Mouse (Mus musculus) cerebellum, adult 8-10 months (tissue): ENCODE measurements around the gene Gm19402.

Source experiments
- DNase-seq: peaks from one replicate; pipeline ENCODE4 v3.0.0; 2022

The Gm19402 gene

DNA sequence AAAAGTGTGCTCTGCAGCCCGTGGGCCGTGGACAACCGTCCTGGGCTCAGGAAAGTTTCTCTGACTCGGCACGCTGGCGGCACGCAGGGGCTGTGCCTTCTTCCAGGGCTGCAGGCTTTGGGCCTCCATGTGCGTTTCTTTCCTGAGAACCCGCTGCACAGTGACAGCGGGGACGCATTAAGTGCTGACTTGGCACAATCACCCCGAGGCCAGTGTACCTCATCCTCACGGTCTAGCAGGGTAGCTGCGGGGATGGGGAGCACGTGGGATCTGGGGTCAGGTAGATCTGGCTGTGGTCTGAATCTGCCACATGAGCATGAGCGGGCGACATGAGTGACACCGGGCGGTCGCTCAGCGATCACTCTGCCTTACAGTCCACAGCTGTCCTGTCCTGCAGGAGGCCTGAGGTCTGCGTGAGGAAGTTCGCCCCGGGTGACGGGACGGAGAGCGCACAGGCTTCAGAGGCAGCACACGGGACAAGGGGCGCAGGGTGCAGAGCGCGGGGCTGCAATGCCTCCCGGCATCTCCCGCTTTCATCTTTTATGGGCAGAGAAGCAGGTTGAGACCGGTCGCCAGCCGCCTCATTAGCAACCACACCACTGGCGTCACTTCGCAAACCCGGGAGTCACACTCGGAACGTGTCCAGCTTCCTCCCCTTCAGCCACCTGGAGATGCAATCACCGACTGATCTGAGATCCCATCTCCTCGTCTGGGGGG, 26.4 kb downstream of the Gm19402 start:
- no peak for DNase-seq

DNA sequence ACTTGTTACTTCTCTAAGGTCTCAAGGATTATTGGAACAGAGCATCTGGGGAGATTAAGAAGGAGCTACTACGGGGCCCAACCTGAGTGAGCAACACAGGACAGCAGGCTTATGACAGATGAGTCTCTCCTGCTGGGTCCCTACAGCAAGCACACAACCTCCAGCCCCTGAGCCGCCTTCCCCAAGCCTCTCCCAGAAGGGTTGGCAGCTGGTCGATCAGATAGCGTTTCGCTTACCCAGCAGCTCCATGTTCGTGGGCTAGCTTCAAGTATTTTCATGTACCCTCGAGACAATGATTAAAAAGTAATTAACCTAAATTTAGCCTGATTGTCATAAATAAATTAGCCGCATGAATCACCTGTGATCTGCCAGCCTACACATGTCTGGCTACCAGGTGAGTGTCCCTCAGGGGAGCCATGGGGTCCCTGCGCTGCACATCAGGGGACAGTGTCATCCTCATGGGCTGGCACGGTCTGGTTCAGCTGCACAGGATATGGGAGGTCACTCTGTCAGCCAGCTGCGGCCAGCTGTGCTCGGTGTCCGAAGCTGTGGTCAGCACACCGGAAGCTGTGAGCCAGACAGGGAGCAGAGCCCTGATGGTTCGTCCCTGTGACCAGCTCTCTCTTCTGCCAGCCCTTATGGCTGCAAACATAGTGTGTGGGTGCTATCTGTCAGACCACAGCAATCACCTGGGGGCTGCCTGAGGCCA, 32.1 kb downstream of the Gm19402 start:
- no peak for DNase-seq

DNA sequence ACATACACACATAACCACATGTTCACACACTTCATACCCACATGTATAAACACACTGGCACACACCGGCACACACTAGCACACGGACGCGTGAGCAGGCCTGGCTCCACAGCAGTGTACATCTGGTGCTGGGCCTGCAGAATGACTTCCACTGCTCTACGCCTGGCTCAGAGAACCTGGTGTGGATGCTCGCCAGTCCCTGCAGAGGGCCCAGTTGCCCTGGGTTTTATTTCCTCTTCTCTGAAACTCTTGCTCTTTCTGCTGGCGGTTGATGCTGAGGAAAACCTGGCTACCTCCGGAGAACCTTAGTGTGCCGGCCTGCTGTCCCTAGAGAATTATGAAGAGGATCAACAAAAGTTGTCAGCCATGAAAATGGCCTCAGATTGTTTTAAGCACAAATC, 38.5 kb downstream of the Gm19402 start:
- DNase-seq = no peak

DNA sequence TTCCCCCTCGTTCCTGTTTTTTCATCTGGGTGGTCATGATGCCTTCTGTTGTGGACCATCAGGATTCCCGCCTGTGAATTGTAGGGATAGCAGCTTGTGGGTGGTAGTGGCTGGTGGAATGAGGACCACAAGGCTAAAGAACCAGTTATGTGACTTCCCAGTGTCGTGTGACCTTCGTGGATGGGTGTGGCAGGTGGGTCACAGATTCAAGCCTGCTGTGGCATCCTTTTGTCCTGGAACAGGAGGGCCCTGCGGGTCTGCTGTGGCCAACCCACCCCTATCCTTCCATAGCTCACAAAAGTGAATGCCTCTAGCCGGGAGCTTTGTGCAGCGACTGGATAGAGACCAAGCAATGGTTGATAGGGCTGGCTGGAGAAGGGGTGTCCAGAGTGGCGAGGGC, 42.7 kb downstream of the Gm19402 start:
- DNase-seq = no peak

DNA sequence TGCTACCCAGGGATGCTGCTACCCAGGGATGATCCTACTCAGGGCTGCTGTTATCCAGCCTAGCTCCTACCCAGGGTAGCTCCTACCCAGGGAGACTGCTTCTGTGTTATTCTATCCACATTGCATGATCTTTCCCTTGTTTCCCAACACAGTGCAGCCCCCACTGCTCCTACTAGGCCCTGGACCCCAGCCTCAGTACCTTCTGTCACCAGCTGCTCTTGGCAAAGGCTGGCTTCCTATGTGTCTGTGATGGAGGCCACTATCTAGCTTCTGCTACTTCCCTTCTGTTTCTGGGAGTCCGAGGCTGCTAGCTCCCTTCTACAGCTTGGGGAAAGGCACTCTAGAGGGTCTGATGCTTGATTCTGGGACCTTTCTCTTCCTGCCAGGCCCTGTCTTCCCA, 43.1 kb downstream of the Gm19402 start:
- no peak for DNase-seq

- DNase-seq = no peak
Measured at GRCm38 (mm10) chr10:77645571-77645970, 45.0 kb downstream of the Gm19402 start.

DNA sequence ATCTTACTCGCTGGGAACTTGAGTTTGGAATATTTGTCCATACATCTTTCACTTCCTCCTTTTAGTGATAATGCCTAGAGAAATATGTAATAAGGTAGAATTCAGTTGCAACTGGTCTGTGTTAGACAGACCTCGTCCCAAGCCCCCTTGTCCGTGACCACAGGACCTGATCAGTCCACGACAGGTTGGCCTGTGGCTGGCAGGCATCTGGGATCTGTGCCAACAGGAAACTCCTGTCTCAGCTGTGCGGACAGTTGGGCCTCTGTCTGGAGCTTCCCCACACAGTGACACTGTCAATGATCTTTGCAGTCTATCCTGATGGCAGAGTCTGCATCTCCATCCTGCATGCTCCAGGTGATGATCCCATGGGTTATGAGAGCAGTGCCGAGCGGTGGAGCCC, 47.4 kb downstream of the Gm19402 start:
- no peak for DNase-seq
